Mouse (Mus musculus) T-helper 1 cell (primary cell): ENCODE measurements around the gene Cfap157.

Source experiments
- in situ Hi-C: fragments of 300-600 bp; cut with MboI, MseI; formaldehyde crosslinking; loops from one replicate; pipeline ENCODE4 v1.15.1; 2025; ENCODE audit warnings: high pct_unique_total_duplicates

The Cfap157 gene

DNA sequence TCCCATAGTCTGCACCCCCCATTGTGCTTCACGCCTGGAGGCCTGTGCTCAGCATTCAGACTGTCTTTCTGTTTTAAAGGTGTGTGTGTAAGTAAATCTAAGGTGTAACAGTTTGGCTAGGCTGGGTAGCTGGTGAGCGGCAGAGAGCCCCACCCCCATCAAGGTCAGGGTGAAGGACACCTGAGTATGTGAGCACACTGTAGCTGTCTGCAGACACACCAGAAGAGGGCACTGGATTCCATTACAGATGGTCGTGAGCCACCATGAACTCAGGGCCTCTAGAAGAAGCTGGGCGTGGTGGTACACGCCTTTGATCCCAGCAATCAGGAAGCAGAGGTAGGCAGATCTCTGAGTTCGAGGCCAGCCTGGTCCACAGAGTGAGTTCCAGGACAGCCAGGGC is 2.5 kb downstream of the Cfap157 start:
- in situ Hi-C loops = no loop called here

DNA sequence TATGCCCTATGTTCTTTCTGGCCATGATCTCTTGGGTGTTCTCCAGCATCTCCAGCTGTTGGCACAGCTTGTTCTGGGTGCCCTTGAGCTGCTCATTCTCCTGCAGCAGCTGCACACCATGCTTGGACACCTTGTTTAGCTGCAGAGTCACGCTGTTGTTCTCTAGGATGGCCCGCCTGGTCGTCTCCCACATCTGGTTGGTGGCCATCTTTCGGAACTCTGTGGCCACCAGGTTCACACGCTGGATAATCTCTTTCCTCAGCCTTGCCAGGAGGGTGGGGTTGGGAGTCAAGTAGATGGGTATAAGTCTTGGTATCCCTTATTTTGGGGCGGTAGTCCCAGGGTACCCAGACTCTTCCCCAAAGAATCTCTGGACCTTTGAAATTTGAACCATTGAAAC is 4.5 kb downstream of the Cfap157 start:
- in situ Hi-C loops = no loop called here

DNA sequence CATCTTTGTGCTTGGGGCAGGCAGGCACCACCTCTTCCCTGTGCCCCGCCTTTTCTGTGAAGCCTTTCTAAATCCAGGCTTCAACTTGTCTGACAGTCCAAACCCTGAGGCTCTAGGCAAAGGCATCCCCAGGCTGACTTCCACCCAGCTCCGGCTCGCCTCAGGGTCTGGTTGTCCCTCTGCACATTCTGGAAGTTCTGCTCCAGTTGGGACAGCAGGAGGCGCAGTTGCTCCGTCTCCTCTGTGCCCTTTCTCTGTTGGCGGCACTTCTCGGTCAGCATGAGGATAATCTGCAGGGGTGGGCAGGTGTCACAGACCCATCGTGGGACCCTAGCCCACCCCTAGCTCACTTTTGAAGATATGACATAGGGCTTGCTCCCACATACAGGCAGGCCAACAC is 5.1 kb downstream of the Cfap157 start:
- in situ Hi-C loops = no loop called here

DNA sequence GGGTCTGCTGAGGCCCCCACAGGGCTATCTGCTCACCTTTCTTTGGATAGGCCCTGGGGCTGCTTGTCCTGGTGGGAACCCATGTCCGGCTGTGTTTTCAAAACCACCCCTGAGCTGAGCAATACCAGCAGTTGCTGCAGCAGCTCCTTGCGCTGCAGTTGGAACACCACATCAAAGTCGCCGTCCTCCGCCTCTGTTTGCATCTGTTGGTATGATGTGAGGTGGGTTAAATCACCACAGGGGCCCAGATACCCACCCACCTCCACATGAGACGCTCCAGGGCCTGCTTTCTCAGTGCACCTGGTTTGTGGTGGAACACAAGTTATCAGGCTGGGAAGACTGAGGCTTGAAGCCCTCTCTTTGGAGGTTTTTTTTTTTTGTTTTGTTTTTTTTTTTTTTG is 6.1 kb downstream of the Cfap157 start:
- in situ Hi-C loops = no loop called here

DNA sequence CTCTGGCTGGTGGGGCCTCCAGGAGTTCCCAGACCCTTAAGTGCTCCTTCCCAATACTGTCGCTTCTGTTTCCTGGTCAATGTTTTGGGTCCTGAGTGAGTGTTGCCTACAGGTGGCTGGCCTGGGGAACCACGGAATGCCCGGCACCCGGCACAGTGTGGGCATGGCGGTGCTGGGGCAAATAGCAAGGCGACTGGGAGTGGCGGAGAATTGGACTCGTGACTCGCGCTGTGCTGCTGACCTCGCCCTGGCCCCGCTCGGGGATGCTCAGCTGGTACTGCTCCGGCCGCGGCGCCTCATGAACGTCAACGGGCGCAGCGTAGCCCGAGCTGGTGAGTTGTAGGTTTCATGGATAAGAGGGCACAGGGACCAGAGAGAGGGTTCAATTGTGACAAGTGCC is 8.0 kb downstream of the Cfap157 start:
- in situ Hi-C loops = no loop called here

DNA sequence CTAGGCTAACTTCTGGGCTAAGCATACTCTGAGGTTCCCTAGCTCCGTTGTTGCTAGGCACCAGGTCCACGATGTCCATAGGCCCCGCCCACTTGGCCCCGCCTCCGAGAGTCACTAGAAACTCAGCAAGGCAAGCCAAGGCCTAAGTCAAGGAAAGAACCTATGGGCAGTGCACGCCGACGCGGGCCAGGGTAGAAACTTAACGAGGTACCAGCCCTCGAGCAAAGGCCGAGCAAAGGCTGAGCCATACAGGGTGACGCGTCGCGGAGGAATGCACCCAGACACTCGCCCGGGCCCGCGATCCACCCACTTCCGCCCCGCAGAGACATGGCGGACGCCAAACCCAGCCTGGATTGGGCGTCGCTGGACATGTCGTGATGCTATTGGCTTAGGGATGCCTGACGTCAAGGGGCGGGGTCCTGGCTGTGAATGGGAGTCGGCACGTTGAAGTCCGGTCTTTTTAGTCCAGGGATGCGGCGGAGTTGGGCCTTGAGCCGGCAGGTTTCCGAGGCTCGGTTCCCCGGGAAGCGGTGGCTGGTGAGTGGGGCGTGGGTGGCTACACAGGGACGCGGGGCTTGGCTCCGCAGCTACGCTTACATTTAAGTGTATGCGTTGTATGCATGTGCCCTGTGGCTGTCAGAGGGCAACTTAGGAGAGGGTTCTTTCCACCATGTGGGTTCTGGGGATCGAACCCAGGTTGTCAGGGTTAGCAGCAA is 8.7 kb downstream of the Cfap157 start, which contains the start of the genes Ttc16 and Ptrh1:
Ttc16 (minus strand) TSS at position 275 of the 716 bp plus-strand sequence.
Ptrh1 (plus strand) TSS at position 428 of the 716 bp plus-strand sequence.
- in situ Hi-C loops = no loop called here

DNA sequence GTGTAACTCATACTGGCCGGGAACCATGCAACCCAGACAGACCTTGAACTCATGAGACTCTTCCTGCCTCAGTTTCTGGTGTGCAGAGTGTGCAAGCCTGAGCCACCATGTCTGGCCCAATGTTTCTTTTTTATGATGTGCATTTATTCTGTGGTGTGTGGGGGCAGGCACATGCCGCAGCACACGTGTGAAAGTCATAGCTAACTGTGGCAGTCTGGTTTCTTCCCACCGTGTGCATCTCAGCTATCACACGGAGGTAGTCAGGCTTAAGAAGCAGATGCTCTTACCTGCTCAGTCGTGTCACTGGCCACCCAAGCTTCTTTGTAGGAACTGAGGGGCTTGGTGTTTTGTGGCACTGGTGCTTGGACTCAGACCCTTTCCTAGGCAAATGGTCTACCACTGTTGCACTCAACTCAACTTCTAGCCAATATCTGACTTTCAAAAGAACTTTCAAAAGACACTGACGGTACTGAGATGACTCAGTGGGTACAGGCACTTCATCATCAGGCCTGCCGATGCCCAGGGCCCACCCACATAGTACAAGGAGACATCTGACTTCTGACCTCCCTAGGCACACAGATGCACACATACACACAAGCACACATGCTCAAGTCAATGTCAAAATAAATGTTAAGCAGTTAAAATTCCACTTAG is 11.5 kb downstream of the Cfap157 start:
- in situ Hi-C loops = no loop called here

DNA sequence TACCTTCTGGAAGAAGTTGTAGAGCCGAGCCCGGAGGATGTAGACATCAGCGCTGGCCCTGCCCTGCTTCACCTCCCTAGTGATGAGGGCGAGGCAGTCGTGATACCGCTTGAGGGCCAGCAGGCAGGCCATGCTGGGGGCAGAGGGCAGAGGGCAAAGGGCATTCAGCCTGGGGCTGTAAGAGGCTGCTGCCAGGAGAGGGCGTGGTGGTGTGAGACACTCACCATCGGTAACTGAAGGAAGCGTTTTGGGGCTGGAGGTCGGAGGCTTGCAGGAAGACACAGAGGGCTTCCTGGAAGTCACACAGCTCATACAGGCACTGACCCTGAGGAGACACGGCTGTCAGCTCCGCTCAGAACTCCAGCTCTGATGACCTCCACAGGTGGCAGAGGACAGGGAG is 12.3 kb downstream of the Cfap157 start:
- in situ Hi-C loops = no loop called here

DNA sequence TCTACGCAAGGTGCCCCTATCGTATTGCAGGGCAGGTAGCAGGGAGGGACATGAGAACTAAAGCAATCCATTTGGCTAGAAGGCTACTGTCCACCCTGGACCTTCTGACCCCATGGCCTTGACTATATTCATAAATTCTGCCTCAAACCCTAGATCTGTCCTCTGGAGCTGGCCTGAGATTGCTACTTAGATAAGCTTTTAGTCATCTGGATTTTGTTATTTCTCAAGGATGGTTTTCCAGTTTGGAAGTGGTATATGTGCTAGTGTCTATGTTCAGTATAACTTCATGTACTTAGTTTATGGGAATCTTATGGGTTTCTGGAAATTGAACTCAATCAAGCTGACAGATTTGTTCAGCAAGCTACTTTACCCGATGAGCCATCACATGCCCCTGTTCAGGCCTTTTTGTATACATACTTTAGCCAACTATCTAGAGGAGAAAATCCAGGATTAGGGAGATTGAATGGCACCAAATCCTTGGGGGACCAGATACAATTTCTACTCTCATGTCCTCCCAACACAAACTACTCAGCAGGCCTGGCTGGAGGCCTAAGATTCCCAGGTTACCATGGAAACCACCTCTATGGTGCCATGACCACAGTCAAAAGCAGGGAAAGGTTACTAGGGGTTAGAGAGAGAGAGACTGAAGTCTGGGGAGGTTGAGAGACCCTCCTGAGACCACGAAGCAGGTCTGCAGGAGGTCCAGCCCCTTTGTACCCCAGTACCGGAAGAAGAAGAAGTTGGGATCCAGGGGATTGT is 14.7 kb downstream of the Cfap157 start:
- in situ Hi-C loops = no loop called here

DNA sequence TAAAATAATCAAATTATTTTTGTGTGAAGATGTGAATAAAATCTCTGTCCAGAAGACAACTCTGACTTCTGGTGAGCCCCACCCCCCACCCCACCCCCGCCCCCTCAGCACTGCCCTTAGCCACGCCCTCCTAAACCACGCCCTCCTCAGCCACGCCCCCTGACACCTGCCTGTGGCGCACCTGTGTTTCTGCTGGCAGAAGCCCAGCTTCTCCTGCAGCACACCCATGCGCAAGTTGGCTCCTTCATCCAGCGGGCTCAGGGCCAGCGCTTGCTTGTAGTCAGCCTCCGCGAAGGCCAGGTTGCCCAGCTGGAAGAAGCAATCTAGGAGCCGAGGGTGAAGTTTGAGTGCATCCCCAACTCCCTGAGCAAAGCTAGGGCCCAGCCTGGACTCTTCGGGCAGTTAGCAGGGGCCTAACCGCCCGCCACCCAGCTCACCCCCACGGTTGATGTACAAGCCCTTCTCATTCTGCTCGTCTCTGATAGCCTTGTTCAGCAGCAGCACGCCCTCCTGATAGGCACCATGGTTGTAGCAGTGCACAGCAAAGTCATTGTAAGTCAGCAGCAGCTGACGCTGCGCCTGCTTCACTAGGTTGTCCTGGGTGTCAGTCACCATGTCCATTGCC is 15.5 kb downstream of the Cfap157 start:
- in situ Hi-C loops = no loop called here

DNA sequence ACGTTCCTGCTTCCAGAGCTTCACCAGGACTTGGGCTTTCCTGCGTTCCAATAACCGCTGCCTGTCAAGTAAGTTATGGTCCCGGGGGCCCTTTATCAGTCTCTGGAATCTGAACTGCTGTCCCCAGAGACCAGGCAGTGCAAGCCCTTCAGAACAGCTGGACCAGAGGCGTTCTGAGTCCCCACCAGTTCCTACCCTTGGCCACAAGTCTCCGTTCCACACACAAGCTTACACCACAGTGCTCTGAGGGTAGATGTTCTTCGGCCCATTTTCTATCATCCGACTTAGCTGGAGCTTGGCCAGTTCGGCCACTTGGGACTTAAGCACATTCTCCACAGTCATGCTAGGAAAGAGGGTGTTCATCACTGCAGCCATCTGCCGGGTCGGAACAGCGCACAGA is 17.0 kb downstream of the Cfap157 start:
- in situ Hi-C loops = no loop called here

DNA sequence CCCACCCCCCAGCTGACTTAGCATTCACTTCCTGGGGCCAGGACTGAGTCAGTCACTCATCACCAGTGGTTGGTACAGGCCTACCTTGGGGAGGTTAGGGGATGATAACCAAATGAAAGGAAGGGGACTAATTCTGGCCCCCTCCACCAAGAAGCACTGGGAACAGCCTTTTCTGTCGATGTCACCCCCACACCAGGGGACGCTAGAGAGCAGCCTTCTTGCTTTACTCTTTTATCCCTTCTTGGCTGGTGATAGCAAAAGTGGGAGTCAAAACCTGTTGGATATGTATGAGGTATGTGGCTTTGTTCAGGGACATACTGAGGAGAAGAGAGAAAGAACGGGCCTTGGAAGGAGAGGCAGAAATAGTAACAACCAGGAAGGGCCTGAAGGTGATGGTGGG is 20.9 kb downstream of the Cfap157 start:
- in situ Hi-C loops = no loop called here

DNA sequence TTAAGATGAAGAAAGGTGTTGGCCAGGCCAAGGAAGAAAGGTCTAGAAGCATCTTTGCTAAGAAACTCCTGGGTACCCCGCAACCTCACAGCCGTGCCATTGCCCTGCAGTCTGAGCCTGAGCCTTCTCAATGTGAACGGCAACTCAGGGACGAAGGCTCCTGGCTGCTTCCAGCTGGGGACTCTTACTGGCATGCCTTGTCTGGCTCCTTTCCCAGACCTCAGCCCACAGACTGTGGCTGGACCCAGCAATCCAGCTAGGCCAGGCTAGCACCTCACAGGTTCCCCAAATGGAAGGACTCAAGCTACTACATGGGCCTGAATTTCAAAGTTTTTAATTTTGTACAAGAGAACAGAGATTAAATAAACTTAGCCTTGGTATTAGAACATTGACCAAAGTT is 22.4 kb downstream of the Cfap157 start:
- in situ Hi-C loops = no loop called here

DNA sequence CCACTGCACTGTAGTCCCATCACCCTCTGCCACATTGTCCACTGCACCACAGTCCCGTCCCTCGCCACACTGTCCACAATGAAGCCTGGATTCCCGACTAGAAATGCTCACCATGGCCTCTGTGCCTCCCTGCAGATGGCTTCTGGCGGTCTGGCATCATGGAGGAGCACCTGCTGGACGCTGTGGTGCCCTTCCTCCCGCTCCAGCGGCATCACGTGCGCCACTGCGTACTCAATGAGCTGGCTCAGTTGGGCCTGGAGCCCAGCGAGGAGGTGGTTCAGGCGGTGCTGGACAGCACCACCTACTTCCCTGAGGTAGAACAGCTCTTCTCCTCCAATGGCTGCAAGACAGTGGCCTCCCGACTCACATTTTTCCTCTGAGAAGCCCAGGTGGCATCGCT is 22.9 kb downstream of the Cfap157 start:
- in situ Hi-C loops = no loop called here

DNA sequence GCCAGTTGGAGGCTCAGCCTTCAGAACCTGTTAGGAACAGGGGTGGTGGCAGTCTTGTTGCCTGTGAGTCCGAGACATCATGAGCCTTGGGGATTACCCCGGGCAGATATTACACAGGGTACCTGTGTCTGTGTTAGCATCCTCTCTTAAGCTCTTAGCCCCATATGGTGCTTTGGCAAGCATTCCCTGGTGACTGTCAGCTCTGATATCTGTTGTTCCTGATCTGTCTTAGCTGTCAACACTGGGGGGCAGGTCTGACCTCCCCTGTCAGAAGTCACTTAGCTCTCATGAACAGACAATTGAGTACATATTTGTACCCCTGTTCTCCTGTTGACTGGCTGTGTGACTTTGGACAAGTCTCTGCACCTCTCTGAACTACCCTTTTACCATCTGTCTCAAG is 25.2 kb downstream of the Cfap157 start:
- in situ Hi-C loops = loop anchor here (5.0 kb wide), 1 partner anchor 47 kb away; the partner anchor contains the start of gene Cdk9

DNA sequence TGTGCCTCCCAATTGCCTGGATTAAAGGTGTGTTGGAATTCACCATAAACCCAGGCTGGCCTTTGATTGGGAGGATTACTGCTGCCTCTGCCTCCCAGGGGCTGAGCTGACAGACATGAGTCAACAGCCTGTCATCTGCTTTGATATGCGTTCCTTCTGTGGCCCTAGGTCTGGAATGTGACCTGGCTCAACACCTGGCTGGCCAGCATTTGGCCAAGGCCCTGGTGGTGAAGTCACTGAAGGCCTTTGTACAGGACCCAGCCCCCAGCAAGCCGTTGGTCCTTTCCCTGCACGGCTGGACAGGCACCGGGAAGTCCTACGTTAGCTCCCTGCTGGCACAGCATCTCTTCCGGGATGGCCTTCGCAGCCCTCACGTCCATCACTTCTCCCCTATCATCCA is 25.7 kb downstream of the Cfap157 start:
- in situ Hi-C loops = loop anchor here (5.0 kb wide), 1 partner anchor 46 kb away; the partner anchor contains the start of gene Cdk9

DNA sequence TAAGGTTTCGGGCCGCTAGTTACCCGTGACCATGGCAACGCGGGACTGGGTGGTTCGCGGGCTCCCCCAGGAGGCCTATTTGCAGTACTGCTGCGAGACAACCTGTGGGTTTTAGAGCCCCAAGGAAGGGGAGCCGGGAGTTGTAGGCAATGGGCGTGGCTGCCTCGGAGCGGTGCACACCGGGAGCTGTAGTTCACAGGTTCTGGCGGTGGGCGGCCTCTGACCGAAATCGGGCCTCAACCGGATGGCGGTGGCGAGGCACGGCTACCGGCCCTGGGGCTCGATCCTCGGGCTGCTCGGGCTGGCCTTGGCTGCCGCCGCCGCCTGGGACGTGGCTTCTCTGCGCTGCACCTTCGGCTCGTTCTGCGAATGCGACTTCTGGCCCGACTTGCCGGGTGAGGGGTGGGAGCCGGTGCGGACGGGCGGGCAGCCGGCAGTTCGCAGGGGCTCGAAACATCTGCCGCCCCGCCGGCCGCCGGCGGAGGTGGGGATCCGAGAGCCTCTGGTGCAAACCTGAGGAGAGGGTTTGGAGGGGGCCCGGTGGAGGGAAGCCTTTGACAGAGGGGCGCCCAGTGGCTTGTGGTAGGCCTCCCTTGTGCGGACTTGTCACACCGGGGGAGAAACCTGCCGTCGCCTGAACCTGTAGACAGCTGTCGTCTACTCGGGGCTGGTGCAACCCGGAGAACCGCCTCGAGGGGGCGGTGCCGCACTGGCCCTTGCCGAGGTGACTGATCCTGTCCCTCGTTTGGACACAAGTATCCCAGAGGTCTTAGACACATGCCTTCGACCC is 27.0 kb downstream of the Cfap157 start, which contains the start of gene Tor2a:
Tor2a (plus strand) TSS at position 179 of the 790 bp plus-strand sequence.
- in situ Hi-C loops = loop anchor here (5.0 kb wide), 1 partner anchor 45 kb away; the partner anchor contains the start of gene Cdk9

DNA sequence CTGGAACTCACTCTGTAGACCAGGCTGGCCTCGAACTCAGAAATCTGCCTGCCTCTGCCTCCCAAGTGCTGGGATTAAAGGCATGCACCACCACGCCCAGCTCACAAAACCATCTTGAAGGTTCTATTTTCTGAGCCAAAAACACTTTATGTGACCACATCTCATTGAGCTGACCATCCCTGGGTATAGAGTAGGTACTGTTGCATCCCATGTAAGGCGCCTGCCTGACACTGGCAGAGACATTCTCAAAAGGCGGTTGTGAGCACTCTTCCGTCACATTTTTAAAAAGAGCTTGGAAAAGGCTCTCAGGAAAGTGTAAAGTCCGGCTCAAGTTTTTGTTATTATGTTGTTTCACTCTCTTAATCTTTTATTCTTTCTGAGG is 27.6 kb downstream of the Cfap157 start:
- in situ Hi-C loops = loop anchor here (5.0 kb wide), 1 partner anchor 44 kb away; the partner anchor contains the start of gene Cdk9

DNA sequence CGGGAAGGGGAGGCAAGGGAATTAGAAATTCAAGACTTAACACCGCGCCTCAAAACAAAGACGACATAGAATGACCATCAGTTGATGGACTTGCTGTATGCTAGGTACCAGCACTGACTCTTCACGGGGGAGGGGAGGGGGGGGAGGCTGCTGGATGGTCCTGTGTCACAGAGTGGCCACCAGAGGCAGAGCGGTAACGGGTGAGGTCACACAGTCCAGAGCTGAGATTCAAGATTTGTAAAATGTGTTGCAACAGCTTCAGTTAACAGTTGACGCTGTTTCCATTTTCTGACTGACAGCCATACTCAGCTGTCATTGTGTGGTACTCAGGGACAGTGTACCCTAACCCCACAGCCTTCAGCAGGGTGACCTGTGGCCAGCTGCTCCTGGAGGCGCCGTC is 32.0 kb downstream of the Cfap157 start:
- in situ Hi-C loops = no loop called here

DNA sequence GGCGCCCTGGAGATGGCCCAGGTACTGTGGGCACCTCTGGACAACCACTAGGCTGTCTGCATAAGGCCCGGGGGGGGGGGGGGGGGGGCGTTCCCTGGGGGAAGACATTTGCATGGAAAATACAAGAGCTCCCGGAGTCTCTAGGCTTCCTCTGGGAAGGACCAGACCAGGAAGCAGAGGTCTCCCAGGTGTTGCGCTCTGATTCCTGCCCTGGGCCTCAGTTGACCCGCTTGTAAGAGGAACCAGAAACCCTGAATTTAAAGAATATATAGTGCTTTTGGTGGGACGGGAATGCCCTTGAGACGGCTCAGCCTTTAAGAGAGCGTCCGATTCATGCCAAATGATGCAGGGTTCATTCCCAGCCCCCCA is 32.6 kb downstream of the Cfap157 start:
- in situ Hi-C loops = no loop called here
